Mouse (Mus musculus) heart, postnatal 0 days (tissue): ENCODE data around the gene Ube2l3. TPM values are rescaled to one million over a fixed set of nuclear protein-coding genes. Genes with fewer than 3 reads are reported as not detected.

Experiments
- ATAC-seq: fragments of 200-750 bp; cut with Nextera tagmentation; 2 replicates; pipeline ENCODE4 v1.8.0; 2017; ENCODE audit warnings: low read depth, moderate number of reproducible peaks, moderate library complexity; ENCODE audit not compliant: insufficient read depth
- DNase-seq: peaks from one replicate; pipeline ENCODE4 v3.0.0-alpha.2; 2016; ENCODE audit warnings: low spot score
- H3K27ac ChIP-seq: fragments of 300-500 bp; sonication (generic); 2 replicates; pipeline ENCODE4 v1.5.1; 2014; ENCODE audit warnings: low read depth, mild to moderate bottlenecking
- H3K27me3 ChIP-seq: fragments of 300-500 bp; sonication (generic); 2 replicates; pipeline ENCODE4 v1.6.1; 2014; ENCODE audit warnings: low read length, mixed read lengths; ENCODE audit not compliant: control insufficient read depth, insufficient read depth
- H3K36me3 ChIP-seq: fragments of 300-500 bp; sonication (generic); replicated peaks from 2 replicates; pipeline ENCODE4 v1.6.1; 2014; ENCODE audit warnings: low read length, mixed read lengths; ENCODE audit not compliant: control insufficient read depth, insufficient read depth
- H3K4me1 ChIP-seq: fragments of 300-500 bp; sonication (generic); 2 replicates; pipeline ENCODE4 v1.6.1; 2014; ENCODE audit warnings: antibody characterized with exemption; ENCODE audit not compliant: control insufficient read depth, insufficient read depth
- H3K4me2 ChIP-seq: fragments of 300-500 bp; sonication (generic); 2 replicates; pipeline ENCODE4 v1.6.1; 2014; ENCODE audit warnings: low read depth, mild to moderate bottlenecking, low read length, moderate library complexity
- H3K4me3 ChIP-seq: fragments of 300-500 bp; sonication (generic); 2 replicates; pipeline ENCODE4 v1.5.1; 2014; ENCODE audit warnings: low read depth, low read length
- H3K9ac ChIP-seq: fragments of 300-500 bp; sonication (generic); replicated peaks from 2 replicates; pipeline ENCODE4 v1.6.1; 2014; ENCODE audit warnings: low read depth, low read length, mixed read lengths
- H3K9me3 ChIP-seq: fragments of 300-500 bp; sonication (generic); replicated peaks from 2 replicates; pipeline ENCODE4 v1.6.1; 2016; ENCODE audit warnings: low read length; ENCODE audit not compliant: control insufficient read depth
- CTCF ChIP-seq: IDR thresholded peaks from 2 replicates; pipeline ENCODE4 v1.5.1; 2016; ENCODE audit warnings: antibody characterized with exemption, control low read depth, low read depth
- EP300 ChIP-seq: IDR thresholded peaks from 2 replicates; pipeline ENCODE4 v1.6.1; 2016; ENCODE audit warnings: antibody characterized with exemption, low read depth
- WGBS: fragments of 180-500 bp; shearing (Covaris S2); extraction: QIAGEN DNeasy Blood & Tissue Kit; methylation state at CpG from one replicate; pipeline ENCODE4 v1.1.7; 2014; 5-methylcytosine and 5-hydroxymethylcytosine counted together
- polyA plus RNA-seq: library from polyadenylated mRNA; unstranded; fragments of >200 nt; fragmentation: Nextera tagmentation; extraction: Ambion mirVana; gene quantifications from 2 replicates; pipeline ENCODE4 v1.2.1, GENCODE M21; 2015
- total RNA-seq: library from RNA; depleted of rRNA; stranded (reverse); fragments of >200 nt; gene quantifications from 2 replicates; pipeline ENCODE4 v1.2.3, GENCODE M21; 2014; ENCODE audit warnings: low replicate concordance

Gene Ube2l3
- total and polyA plus RNA-seq, 2 experiments from 2014 or later: 62.5 to 254 TPM

GRCm38 (mm10) chr16:17131191-17132088 lies 71.0 kb downstream of the Ube2l3 start:
- Histone ChIP-seq H3K9ac (peak overlapping the region; percentile 5; the same call in 1 of the 2 replicates), H3K36me3 (no peaks in the 10 kb centered on the region), H3K27me3 (no peaks in the 10 kb centered on the region), H3K4me3 (peak overlapping the region; percentile 65), H3K27ac (no peak overlapping the region), H3K4me2 (peak overlapping the region; percentile 78), H3K9me3 (no peaks in the 10 kb centered on the region), H3K4me1 (peaks cover 5% of the 10 kb centered on the region; the same call in 1 of the 2 replicates)
- WGBS: 3% methylated on average over 43 of the region's 43 CpGs
- DNase-seq (no peak), ATAC-seq (no peak)
- TF ChIP-seq EP300: no peak
- no peak for TF ChIP-seq CTCF

- TF ChIP-seq CTCF (peak; percentile 77), EP300 (no peak)
- no peak for ATAC-seq
- no peak overlapping the region for H3K27ac ChIP-seq
- no peaks in the 10 kb centered on the region for H3K9me3 ChIP-seq
- no peak overlapping the region for H3K9ac ChIP-seq
- no peak for DNase-seq
- peaks cover 20% of the 10 kb centered on the region; the same call in 1 of the 2 replicates for H3K4me1 ChIP-seq
- no peak overlapping the region for H3K4me3 ChIP-seq
- H3K36me3 ChIP-seq: no peaks in the 10 kb centered on the region
- H3K27me3 ChIP-seq: no peaks in the 10 kb centered on the region
- no peak overlapping the region for H3K4me2 ChIP-seq
- 96% methylated on average over 1 of the region's 1 CpGs for WGBS
Observed at GRCm38 (mm10) chr16:17127292-17127691, 75.2 kb downstream of the Ube2l3 start.

DNA sequence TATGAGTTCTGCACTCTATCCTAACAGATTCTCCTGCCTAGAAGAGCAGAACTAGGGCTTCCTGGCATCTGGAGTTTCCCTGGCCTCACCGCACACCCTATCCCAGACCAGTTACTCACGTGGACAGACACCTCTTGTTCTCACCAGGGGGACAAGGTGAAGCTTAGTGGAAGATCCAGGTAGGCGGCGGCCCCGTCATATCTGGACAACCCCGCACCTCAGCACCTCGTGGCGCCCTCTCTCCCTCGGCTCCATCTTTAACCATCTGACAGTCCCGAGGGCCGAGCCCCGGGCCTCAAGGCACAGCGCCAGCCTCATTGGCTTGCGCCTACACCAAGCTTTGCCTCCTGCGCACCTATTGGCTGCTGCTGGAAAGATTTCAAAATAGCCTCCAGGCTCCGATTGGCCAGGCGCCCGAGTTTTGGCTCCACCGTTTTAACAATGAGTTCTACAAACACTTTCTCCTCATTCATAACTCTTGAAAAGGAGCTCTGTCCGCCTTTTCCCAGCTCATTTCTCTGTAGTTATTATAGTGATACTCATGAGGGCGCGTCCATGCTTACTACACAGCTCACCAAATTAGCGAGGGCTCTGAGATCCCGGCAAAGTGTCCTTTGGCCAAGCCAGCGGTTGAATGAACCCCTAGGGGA lies 77.5 kb downstream of the Ube2l3 start, which contains the start of gene 2610318N02Rik:
Gene 2610318N02Rik (minus strand): TSS at position 297 of the 650 bp plus-strand sequence.
- DNase-seq (peak; percentile 76), ATAC-seq (peak; percentile 88)
- no peak within 1 kb of the TSS for H3K27ac ChIP-seq
- WGBS: under 1% methylated on average over 25 of the region's 25 CpGs
- peak within 1 kb of the TSS; percentile 44 for H3K9ac ChIP-seq
- H3K27me3 ChIP-seq: no peaks in the 10 kb centered on the region
- peaks cover 14% of the 10 kb centered on the region; the same call in 1 of the 2 replicates for H3K4me1 ChIP-seq
- peak within 1 kb of the TSS; percentile 41 for H3K4me3 ChIP-seq
- peak within 1 kb of the TSS; percentile 65 for H3K4me2 ChIP-seq
- H3K36me3 ChIP-seq: no peaks in the 10 kb centered on the region; the same call in 1 of the 2 replicates
- no peak for TF ChIP-seq EP300
- no peak for TF ChIP-seq CTCF
- H3K9me3 ChIP-seq: no peaks in the 10 kb centered on the region

DNA sequence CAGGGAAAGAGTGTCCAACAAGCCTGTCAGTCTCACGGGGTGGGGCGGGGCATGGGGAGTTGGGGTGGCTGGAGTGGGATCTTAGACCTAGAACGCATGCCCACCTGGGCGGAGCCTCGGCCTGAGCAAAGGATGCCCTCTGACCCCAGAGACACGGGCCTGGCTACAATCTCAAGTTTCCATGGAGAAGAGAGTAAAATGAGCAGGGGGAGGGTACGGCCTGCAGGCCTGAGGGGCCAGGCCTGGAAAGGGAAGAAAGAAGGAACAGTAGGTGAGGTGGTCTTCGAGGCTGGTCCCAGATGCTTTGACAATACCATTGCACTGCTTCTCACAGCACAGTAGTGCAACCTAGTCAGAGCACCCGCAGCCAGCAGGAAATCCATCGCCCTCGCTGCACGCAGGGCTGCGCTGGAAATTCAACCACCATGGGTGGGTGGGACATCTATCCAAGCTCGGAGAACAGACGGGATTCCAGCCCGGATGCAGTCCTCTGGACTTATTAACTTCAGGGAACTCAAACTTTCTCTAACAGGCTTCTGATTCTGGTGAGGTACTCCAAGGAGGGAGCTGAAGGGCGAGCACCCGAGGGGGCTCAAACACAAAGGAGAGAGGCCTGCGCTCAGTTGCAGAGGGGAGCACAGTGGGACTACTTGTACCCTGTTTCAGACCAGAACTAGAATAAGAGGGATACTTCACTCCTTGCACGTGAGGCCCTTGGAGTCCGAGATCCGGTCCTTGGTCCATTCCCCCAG lies 78.2 kb downstream of the Ube2l3 start:
- Histone ChIP-seq H3K4me2 (peak overlapping the region; percentile 65), H3K9me3 (no peaks in the 10 kb centered on the region)
- peak; percentile 2; the same call in 1 of the 2 replicates for ATAC-seq

DNA sequence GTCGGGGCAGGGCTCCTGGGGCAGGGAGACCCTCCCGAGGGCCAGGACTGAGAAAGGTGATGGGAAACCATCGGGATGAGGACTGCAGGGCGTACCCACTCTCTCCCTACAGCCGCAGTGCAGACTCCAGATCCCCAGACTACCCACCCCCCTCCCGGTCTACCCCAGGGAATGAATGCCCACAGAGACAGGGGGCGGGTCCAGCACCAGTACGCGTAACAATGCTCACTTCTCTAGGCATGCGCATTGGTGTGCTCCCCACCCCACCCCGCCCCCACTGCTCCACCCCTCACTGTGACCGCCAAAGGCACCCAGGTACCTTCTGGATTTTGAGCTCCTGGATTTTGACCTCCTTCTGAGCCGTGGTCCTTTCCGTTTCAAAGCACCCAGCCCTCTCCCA lies 80.9 kb downstream of the Ube2l3 start:
- WGBS: 81% methylated on average over 14 of the region's 14 CpGs
- no peaks in the 10 kb centered on the region; the same call in 1 of the 2 replicates for H3K36me3 ChIP-seq

More for the DNA sequence above, 78.2 kb downstream of the Ube2l3 start:
- H3K36me3 ChIP-seq: no peaks in the 10 kb centered on the region; the same call in 1 of the 2 replicates
- peak overlapping the region; percentile 41 for H3K4me3 ChIP-seq
- WGBS: 8% methylated on average over 22 of the region's 22 CpGs
- peaks cover 14% of the 10 kb centered on the region; the same call in 1 of the 2 replicates for H3K4me1 ChIP-seq
- no peak overlapping the region for H3K27ac ChIP-seq
- DNase-seq: peak; percentile 15
- H3K27me3 ChIP-seq: no peaks in the 10 kb centered on the region
- H3K9ac ChIP-seq: peak overlapping the region; percentile 44
- TF ChIP-seq CTCF (no peak), EP300 (no peak)

More for the DNA sequence above, 80.9 kb downstream of the Ube2l3 start:
- no peak overlapping the region for H3K4me3 ChIP-seq
- H3K9ac ChIP-seq: no peak overlapping the region
- no peak for DNase-seq
- ATAC-seq: no peak
- no peaks in the 10 kb centered on the region for H3K27me3 ChIP-seq
- no peak overlapping the region for H3K4me2 ChIP-seq
- H3K4me1 ChIP-seq: peaks cover 14% of the 10 kb centered on the region; the same call in 1 of the 2 replicates
- H3K27ac ChIP-seq: no peak overlapping the region
- no peaks in the 10 kb centered on the region for H3K9me3 ChIP-seq
- no peak for TF ChIP-seq EP300
- no peak for TF ChIP-seq CTCF
